Mouse (Mus musculus) cerebellum, postnatal 25 days (tissue): ENCODE measurements around the gene Peg3.
"Not testable (repeated sequence)": the region's sequence is repeated elsewhere in the genome, so short reads cannot be mapped to it uniquely, and the experiment has no call there.

Experiments
- DNase-seq, 2 experiments: peaks; one replicate each; pipeline ENCODE4 v3.0.0; 2021; ENCODE audit warnings: mixed read lengths in 2 of 2

The Peg3 gene

DNA sequence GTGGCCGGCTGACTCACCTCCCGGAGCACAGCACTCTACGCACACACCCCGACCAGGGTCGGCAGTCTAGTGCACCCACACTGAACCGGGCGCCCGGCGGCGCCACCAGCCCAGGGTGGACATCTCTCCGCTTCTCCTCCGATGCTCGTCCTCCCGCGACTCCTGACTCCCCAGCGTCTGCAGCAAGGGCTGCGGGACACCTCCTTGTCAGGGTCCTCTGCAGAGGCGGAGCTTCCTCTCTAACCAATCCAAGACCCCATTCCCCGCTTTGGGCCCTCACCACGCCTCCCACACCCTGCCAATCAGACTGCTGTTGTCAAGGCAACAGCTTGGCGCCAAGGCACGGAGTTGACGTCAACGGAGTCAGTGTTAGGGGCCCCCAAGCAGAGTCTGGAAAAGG lies at the start of gene Peg3, which contains the start of gene Usp29:
Peg3 (minus strand) TSS at position 191 of the 400 bp plus-strand sequence.
Usp29 (plus strand) TSS at position 338 of the 400 bp plus-strand sequence.
- DNase-seq: peak; percentile 90 to 93

DNA sequence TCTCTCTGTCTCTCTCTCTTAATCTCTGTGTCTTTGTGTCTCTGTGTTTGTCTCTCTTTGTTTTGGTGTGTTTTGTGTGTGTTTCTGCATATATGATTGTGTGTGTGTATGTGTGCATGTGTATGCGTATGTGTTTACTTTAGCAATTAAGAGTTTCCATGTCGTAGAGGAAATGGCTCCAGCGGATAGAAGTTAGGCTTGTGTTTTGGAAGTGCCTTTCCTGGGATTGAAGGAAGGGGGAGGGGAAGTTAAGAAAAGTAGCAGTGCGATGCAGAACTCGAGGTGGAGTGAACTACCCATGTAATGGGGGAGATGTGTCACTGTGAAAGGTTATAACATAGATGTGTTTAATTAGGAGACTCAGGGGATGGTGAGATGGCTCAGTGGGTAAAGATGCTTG lies 48.9 kb upstream of the Peg3 start:
- DNase-seq: no peak

DNA sequence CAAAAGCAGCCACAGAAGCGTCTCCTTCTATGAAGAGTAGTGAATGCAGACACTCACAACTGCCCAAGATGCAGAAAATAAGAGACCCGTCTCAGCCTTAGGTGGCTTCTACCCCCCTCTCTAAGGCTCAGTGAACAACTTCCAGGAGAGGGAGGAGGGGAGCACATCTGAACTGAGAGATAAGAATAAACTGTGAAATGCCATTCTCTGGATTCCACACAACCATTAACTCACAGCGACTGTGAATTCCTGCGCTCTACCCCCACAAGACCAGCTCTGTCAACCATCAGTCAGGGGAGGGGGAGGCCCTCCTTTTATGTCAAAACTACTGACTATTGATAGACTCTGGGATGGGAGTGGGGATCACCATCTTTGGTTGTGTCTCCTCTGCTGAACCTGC lies 47.5 kb upstream of the Peg3 start:
- DNase-seq: no peak

DNA sequence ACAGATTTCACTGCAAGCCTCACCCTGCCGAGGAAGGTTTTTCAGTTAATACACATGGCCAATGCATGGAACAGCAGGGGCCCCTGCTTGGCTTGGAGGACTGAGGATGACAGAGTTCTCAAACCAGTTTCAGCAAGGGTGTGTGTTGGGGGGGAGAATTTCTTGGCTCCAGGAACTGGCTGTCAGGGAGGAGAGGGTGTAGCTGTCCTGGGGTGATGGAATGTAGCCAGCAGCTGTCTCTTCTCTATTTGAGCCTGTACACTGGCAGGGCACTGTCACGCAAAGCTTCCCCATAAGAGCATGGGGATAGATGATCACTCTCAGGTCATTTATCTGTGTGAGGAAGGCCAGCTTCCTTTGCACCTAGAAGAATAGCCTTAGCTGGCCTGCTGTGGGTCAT lies 46.9 kb upstream of the Peg3 start:
- DNase-seq: peak; percentile 28 to 41

DNA sequence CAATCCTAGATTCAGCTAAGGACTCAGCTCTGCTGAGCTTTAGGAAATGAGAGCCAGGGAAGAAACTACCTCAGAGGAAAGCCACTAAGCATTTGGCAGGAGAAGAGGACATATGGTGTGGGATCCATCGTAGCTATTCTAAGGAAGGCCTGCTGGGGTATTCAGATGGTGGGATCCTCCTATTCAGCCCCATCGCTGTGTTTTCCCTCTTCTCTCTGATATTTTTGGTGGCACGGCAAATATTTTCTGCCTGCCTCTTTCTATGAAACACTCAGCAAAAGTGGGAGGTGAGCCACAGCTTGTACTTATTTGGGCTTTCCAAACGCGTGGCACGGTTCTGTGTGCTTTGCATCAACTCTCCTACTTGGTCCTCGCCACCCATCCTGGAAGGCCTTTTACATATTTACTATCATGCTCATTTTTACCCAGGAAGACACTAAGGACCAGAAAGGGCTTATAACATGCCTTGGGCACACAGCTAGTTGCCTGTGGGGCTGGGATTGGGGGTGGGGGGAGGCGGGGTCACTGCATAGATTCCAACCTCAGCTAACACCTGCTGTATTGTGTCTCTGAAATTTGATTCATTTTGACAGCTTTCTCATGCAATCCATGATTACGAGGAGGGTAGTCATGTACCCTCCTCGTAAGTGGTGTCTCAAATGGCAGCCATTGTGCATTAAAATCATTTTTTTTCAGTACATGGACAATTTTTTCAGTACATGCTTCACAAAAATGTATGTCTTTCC lies 46.3 kb upstream of the Peg3 start:
- peak; percentile 66 to 71 for DNase-seq

DNA sequence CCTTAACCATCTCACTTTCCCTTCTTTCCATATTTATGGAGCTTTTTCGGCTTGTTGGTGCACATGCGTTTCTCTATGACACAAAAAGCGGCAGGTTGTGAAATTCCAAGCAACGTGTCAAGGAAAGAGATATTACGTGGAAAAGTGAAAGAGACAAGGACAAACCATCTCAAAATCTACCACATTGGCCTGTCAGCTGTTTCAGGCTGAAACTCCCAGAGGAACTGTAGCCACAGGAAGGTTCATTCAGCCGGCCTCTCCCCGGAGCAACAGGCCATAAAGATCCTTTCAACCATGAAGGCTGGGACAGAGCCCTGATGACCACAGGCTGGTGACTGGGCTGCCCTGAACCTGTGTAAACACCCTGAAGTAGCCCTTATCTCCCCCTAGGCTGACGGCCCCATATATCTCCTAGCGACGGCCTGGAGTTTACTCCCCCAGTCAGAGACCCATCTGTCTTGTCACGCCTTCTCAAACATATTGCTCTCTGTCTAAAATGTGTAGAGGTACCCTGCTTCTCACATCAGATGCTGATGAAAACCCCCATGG lies 43.7 kb upstream of the Peg3 start:
- not testable (repeated sequence) for DNase-seq

DNA sequence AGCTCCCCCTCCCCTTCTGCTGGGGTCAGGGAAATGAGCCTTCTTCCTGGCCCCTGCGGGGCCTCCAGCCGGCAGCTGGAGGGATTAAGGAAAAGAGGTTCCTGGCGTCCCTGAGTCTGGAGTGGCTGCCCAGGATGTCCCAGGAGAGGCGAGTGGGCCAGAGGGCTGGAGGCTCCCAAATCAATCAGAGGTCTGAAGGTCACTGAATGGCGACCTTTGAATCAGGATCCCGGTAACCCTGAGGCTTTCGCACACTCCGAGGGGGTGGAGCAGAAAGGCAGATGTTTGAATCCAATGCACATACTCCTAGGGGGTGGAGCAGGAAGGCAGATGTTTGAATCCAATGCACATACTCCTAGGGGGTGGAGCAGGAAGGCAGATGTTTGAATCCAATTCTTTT lies 40.1 kb upstream of the Peg3 start:
- no peak for DNase-seq

DNA sequence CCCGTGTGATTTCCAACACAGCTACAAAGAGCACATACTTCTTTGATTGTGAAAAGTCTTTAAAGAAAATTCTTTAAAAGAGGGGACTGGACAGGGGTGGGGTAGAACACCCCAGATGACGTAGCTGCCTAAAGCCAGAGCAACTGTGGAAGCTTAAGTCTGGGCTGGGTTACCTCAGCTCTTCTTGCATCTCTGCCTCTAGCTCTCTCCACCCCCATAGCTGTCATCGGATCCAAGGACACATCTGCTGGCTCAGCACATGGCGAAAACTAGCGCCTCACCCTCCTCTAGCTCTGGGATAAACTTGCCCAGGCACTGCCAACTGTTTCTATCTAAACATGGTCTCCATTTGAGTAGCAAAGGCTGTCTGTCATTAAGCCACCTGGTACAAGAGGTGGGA lies 35.0 kb upstream of the Peg3 start:
- no peak for DNase-seq

DNA sequence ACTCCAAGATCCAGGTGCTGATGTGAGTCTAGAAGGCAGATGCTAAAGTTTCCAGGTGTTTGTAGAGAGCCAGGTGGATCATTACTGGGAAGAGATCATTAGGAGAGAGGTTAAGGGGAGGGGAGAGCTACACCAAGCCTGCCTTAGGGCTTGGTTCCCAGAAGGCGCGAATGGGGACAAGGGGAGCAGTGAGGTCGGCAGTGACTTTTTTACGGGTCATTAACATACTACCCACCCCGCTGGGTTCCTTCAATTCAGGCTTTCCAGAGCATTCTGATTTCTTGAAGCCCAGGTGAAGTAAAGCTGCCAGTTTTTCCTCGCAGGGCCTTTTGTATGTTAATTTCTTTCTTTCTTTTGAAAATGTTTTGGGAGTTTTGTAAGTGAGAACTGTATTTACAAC lies 29.9 kb upstream of the Peg3 start:
- no peak for DNase-seq

DNA sequence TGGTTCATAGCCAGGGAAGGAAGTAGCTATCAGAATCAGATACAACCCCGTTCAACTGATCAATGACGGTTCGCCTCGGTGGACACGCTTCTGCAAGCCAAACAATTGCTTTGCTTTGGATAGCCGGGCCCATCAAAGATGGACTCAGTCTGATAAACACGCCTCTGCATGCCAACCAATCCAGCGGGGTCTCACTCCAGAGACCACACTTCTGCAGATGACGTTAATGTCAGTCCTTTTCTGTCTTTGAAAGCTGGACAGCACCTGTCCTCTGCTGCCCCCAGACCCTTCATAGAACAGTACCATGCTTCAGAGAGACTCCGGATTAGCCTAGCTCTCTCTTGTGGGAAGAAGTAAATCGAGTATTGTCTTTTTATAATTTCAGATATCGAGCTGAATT lies 29.5 kb upstream of the Peg3 start:
- DNase-seq: no peak

DNA sequence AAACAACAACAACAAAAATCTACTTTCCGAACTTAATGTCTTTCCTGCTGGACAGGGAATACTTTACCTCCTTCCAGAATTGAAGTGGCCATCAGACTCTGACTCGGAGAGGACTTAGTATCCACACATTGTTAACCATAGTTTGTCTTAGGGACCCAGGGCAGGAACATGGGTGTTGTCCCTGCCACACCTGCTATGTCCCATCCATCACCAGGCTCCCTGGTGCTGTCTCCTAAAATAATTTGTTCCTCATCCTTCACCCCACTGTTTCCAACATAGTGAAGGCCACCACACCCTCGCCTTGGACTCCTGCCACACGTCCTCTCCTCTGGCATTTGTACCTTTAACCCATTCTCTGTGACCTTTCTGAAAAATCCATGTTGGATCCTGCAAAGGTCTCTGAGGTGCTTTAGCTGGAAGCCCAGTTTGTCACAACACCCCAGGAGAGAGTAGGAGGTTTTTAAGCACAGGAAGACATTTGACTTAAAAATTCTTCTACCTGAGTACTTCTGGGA lies 26.6 kb upstream of the Peg3 start:
- no peak for DNase-seq

DNA sequence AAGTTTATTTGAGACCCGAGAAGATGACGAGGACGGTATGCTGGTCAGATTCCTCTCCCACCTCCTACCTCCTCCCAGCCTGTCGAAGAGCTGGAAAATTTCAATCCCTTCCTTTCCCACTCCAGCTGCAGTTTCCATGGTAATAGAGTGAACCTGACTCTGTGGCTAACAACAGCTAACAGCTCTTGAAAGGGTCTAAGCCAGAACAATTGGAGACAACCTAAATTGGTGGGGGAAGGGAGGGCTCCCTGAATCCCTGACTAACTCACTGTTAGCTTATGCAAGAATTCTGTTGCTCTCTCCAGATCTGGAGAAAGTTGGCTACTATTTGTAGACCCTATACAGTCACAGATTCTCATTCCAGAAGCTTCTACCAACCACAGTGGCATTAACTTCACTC lies 23.2 kb upstream of the Peg3 start:
- DNase-seq: no peak

DNA sequence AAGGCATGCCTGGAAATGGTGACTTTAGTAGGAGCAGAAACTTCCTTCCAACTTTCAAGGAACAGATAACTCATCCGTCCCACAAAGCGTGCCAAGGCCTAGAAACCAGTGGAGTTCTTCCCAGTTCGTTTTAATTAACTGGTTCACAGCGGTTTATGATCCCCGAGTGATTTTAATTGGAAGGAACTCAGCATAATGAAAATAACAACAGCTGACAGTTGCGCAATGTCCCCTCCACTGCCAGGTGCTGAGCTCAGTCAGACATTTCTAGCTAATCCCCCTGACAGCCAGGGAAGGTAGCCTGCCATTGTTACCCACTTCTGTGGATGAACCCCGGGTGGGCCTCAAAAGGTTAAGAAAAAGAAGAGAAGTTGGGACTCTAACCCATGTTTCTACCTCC lies 19.0 kb upstream of the Peg3 start:
- DNase-seq: no peak

DNA sequence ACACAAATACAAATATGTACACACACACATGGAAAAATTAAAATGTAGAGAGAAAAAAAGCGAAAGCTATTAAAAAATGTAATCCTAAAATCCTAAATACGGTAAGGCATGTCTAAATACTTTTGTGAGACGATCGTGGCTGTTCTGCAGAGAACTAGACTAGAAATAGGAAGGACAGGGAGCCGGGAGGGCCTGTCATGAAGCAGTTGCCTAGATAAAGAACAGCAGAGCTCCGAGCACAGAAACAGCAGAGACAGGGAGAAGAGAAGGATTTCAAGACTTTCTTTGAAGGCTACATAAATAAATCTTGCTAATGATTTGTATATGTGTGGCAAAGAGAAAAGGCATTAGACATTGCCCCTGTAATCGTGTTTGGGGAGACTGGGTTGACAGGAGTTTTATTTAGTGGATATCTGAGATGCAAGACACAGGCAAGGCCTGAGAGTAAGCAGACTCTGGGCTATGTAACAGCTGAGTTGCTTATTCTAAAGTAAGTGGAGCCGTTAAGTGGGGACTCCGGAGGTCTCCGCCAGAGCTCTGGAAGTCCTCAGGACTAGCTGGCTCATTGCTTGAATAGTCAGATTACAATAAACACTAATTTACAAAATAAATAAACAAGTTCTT lies 14.2 kb upstream of the Peg3 start:
- no peak for DNase-seq

DNA sequence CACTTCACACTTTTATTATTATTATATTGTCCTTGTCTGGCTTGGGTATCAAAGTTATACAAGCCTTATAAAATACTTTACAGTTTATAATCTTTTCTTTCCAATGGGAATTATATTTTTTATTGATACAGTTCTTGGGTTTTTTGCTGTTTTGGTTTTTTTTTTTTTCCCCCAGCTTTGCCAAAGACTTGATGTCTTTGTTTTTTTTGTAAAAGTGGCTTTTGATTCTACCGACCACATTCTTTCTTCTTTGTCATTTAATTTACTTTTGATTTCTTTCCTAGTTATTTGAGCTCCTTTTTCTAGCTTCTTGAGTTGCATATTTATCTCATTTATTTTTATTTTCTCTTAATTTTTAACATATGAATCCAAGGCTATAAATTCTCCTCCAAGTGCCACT lies 5.8 kb upstream of the Peg3 start:
- DNase-seq: no peak

DNA sequence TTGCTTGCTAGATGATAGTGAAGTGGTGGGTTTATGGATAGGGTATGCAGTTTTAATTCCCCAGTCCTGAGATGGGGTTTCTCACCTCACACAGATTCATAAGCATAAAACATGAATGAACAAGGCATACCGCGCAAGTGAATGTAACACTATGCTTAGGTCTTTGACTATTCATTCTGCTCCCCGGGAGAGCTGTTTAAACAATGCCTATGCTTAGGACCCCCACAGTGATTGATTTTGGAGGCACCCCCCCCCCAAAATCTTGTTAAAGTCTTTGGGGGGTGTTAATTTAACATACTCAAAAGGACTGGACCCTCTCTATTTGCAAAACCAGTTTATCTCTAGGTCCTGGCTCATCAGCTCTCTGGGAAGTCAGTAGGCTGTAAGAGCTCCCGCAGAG lies 1.7 kb upstream of the Peg3 start:
- no peak for DNase-seq

DNA sequence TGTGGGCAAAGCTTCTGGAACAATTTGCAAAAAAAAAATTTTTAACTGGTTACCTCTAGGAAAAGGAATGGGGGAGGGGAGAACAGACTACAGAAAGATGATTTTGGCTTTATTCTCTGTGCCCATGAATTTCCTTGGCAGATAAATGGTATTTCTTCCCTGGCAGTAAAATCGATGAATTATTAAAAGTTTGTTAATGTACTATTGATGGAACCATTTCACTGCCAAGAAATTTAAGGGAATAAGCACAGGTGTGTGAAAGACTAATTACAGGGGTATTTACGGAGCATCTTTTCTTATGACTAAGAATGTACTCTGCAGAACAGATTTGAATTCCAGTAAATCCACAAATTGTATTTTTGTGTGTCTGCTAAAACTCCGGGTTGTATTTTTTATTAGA lies 1.1 kb upstream of the Peg3 start:
- no peak for DNase-seq

DNA sequence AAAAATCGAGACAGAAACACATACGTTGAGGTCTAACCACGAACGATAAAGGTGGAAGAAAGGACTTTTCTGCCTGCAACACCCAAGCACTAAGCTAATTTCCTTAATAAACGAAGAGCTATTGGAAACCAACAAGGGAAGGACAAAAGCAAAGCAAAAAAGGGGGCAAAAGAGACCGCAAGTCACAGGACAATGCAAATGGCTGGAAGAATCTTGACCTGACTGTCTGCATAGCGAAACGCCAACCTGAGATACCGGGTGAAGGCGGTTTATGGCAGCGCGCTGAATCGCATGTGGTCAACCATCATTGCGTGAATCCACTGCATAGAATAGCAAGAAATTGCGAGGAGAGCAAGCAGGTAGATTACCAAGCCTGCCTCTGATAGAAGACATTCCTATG lies 570 bp upstream of the Peg3 start:
- DNase-seq: peak; percentile 56

DNA sequence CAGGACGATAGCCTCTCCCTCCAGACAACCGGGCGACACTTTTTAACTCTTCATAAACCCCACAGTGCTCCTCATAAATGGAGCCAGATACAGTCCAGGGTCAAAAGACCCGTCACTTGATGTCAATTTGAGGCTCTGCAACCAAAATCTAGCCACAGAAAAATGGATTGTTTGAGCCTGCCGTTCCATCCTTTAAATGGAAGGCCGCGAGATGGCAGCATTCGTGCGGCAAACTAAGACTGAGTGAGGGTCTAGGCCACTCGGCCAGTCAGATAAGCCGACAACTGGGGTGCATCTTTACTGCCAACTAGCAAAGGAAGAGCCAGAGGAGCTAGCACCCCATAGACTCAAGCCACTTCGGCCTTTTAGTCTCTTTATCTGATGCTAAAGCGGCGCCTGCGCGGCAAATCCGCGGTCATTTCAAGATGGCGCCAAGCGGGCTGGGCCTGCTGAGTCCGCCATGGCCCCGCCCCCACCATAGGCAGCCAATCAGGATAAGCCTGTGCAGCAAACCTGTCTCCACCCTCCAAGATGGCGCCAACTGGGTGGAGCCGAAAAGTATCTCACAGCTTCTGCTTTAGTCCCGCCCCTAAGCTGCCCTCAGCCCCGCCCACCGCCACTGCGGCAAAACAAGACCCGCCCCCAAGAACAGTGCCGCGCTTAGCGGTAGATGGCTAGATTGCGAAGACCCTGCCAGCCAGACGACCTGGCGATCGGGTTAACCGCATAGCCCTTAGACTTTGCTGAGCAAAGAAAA lies 992 bp downstream of the Peg3 start:
- peak; percentile 94 to 98 for DNase-seq

DNA sequence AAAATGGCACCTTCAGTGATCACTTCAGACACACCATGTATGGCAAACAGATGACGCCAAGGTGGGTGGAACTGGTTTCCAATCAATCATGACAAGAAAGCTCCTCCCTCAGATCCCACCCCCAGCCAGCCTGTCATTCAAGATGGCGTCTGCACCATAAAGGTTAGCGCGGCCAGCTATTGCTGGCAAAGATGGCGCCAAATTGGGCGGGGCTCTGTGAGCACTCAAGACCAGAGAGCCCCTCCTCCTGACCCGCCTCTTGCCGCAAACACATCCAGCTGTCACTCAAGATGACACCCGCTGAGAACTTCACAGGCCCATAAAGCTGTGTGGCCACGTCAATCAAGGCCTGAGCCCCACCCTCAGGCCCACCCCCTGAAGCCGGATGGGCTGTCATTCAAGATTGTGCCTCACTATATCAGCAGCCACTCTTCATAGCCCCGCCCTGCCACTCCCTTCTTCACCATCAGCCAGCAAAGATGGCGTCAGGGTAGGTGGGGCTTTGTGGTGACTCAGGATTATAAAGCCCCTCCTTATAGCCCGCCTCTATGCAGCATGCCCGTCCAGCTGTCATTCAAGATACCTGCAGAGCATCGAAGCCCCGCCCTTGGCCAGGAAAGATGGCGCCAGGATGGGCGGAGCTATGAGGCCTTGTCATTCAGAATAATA lies 1.8 kb downstream of the Peg3 start:
- peak; percentile 89 to 94 for DNase-seq

DNA sequence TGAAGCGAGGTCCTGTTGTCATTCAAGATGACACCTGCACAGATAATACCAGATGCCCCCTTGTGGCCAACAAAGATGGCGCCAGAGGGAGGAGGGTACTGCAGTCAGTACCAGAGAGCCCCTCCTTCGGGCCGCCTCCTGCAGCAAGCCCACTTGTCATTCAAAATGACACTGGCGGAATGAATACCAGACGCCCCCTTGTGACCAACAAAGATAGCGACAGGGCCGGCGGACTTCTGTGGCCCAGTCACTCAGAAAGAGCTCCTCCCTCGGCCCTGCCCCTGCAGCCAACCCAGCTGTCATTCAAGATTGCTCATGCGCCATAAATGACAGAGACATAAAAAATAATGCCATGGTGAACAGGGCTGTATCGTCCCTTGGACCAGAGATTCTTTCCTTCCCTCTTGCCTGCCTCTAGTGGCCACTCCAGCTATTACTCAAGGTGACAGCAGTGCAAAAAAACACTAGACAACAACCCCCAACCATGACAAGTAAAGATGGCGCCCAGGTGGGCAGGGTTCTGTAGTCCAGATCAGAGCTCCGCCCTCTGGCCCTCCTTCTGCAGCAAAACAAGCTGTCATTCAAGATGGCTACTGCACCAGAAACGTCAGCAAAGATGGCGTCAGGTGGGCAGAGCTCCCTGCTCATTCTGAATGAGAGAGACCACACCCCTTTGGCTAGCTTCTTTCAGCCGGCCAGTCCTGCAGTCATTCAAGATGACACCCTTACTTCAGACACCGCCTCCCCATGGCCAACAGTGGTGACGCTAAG lies 2.7 kb downstream of the Peg3 start:
- DNase-seq: peak; percentile 86 to 91

DNA sequence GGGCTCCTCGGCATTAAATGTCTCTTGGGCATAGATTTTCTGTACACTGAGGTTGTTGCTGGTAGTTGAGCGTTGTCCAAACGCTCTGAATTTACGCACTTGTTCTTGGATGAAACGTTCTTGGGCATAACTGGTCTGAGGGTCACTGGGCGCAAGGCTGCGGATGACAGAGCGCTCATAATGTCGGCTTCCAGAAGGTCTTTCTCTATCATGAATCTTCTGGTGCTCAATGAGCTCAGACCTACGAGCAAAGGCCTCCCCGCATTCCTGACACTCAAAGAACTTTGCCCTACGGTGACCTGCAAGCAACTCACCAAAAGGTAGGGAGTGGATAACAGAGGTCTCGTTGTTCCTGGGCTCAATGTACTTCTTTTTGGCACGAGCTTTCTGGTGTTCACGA lies 20.8 kb downstream of the Peg3 start:
- no peak for DNase-seq
